Mouse (Mus musculus): ENCODE data around the gene Zgrf1. TPM values are rescaled to one million over a fixed set of nuclear protein-coding genes. Genes with fewer than 3 reads are reported as not detected.

Zgrf1 gene
- polyA plus RNA-seq, 2 experiments, result 4.0 to 4.7 TPM

GRCm38 (mm10) chr3:127642211-127642610, 88.9 kb downstream of the Zgrf1 start:
- no peak for ATAC-seq (ENCODE audit: insufficient read depth)
- H3K4me3 ChIP-seq (ENCODE audit: insufficient read depth in 1 of 2, low read depth in 2 of 2, low read length in 2 of 2), result no peak overlapping the region
- H3K4me1 ChIP-seq (replicated peaks; ENCODE audit: control insufficient read depth in 2 of 2, insufficient read depth in 2 of 2, low read length in 1 of 2), result no peaks in the 10 kb centered on the region
- TF ChIP-seq EP300 (IDR thresholded peaks at IDR 0.05; ENCODE audit: low read depth) (no peak), CTCF (IDR thresholded peaks at IDR 0.05; ENCODE audit: low read depth) (no peak)
- H3K9me3 ChIP-seq (ENCODE audit: control insufficient read depth, low read length), result no peaks in the 10 kb centered on the region
- peaks cover 73% of the 10 kb centered on the region for H3K27me3 ChIP-seq (ENCODE audit: control insufficient read depth, insufficient read depth, low read length)
- no peaks in the 10 kb centered on the region for H3K36me3 ChIP-seq (replicated peaks; ENCODE audit: control insufficient read depth, insufficient read depth, low read depth)
- 8% methylated on average over 5 of the region's 5 CpGs for WGBS (ENCODE audit: insufficient replicate concordance)
- no peak for DNase-seq (ENCODE audit: low read depth in 3 of 3, low spot score in 3 of 3)
- no peak overlapping the region for H3K27ac ChIP-seq
- no peak overlapping the region for H3K4me2 ChIP-seq (ENCODE audit: low read depth)
- H3K9ac ChIP-seq (replicated peaks), result no peak overlapping the region

- ATAC-seq (ENCODE audit: insufficient read depth) (no peak), DNase-seq (ENCODE audit: low read depth in 3 of 3, low spot score in 3 of 3) (no peak)
- H3K9me3 ChIP-seq (ENCODE audit: control insufficient read depth, low read length), result no peaks in the 10 kb centered on the region
- TF ChIP-seq EP300 (IDR thresholded peaks at IDR 0.05; ENCODE audit: low read depth), result no peak
- TF ChIP-seq CTCF (IDR thresholded peaks at IDR 0.05; ENCODE audit: low read depth), result no peak
- no peaks in the 10 kb centered on the region for H3K4me1 ChIP-seq (replicated peaks; ENCODE audit: control insufficient read depth in 2 of 2, insufficient read depth in 2 of 2, low read length in 1 of 2)
- no peak overlapping the region for H3K4me3 ChIP-seq (ENCODE audit: insufficient read depth in 1 of 2, low read depth in 2 of 2, low read length in 2 of 2)
- no peak overlapping the region for H3K4me2 ChIP-seq (ENCODE audit: low read depth)
- 57% methylated on average over 18 of the region's 18 CpGs for WGBS (ENCODE audit: insufficient replicate concordance)
- H3K27me3 ChIP-seq (ENCODE audit: control insufficient read depth, insufficient read depth, low read length), result peaks cover 34% of the 10 kb centered on the region
- H3K36me3 ChIP-seq (replicated peaks; ENCODE audit: control insufficient read depth, insufficient read depth, low read depth), result no peaks in the 10 kb centered on the region
- H3K9ac ChIP-seq (replicated peaks), result no peak overlapping the region
- no peak overlapping the region for H3K27ac ChIP-seq
Observed at GRCm38 (mm10) chr3:127646156-127646825, 93.0 kb downstream of the Zgrf1 start.

GRCm38 (mm10) chr3:127651742-127652653, 98.7 kb downstream of the Zgrf1 start:
- WGBS (ENCODE audit: insufficient replicate concordance), result 40% methylated on average over 7 of the region's 7 CpGs
- DNase-seq (ENCODE audit: low read depth in 3 of 3, low spot score in 3 of 3), result no peak
- ATAC-seq (ENCODE audit: insufficient read depth), result no peak
- Histone ChIP-seq H3K36me3 (replicated peaks; ENCODE audit: control insufficient read depth, insufficient read depth, low read depth) (no peaks in the 10 kb centered on the region), H3K4me1 (replicated peaks; ENCODE audit: control insufficient read depth in 2 of 2, insufficient read depth in 2 of 2, low read length in 1 of 2) (no peaks in the 10 kb centered on the region), H3K27ac (no peak overlapping the region), H3K9me3 (ENCODE audit: control insufficient read depth, low read length) (no peaks in the 10 kb centered on the region), H3K27me3 (ENCODE audit: control insufficient read depth, insufficient read depth, low read length) (no peaks in the 10 kb centered on the region), H3K9ac (replicated peaks) (no peak overlapping the region), H3K4me3 (ENCODE audit: insufficient read depth in 1 of 2, low read depth in 2 of 2, low read length in 2 of 2) (no peak overlapping the region), H3K4me2 (ENCODE audit: low read depth) (no peak overlapping the region)
- TF ChIP-seq CTCF (IDR thresholded peaks at IDR 0.05; ENCODE audit: low read depth) (no peak), EP300 (IDR thresholded peaks at IDR 0.05; ENCODE audit: low read depth) (no peak)

- 61% methylated on average over 7 of the region's 7 CpGs for WGBS (ENCODE audit: insufficient replicate concordance)
Observed at GRCm38 (mm10) chr3:127660712-127661111, 107.4 kb downstream of the Zgrf1 start.

More at GRCm38 (mm10) chr3:127660712-127661111, 107.4 kb downstream of the Zgrf1 start:
- no peak for ATAC-seq (ENCODE audit: insufficient read depth)
- no peaks in the 10 kb centered on the region; the same call in none of the 2 replicates for H3K27me3 ChIP-seq (ENCODE audit: control insufficient read depth, insufficient read depth, low read length)
- no peak overlapping the region for H3K9ac ChIP-seq (replicated peaks)
- no peak overlapping the region for H3K27ac ChIP-seq
- no peak for TF ChIP-seq EP300 (IDR thresholded peaks at IDR 0.05; ENCODE audit: low read depth)
- TF ChIP-seq CTCF (IDR thresholded peaks at IDR 0.05; ENCODE audit: low read depth), result no peak
- no peaks in the 10 kb centered on the region for H3K36me3 ChIP-seq (replicated peaks; ENCODE audit: control insufficient read depth, insufficient read depth, low read depth)
- H3K4me1 ChIP-seq (replicated peaks; ENCODE audit: control insufficient read depth in 2 of 2, insufficient read depth in 2 of 2, low read length in 1 of 2), result no peaks in the 10 kb centered on the region
- H3K4me2 ChIP-seq (ENCODE audit: low read depth), result no peak overlapping the region
- no peak for DNase-seq (ENCODE audit: low read depth in 3 of 3, low spot score in 3 of 3)
- no peaks in the 10 kb centered on the region for H3K9me3 ChIP-seq (ENCODE audit: control insufficient read depth, low read length)
- no peak overlapping the region for H3K4me3 ChIP-seq (ENCODE audit: insufficient read depth in 1 of 2, low read depth in 2 of 2, low read length in 2 of 2)
